Mouse (Mus musculus) lung, postnatal 0 days (tissue): Measurements from ENCODE around the gene Ppara. TPM values are rescaled to one million over a fixed set of nuclear protein-coding genes. Genes with fewer than 3 reads are reported as not detected.

ENCODE experiments used
- ATAC-seq: fragments of 200-750 bp; cut with Nextera tagmentation; 2 replicates; pipeline ENCODE4 v1.8.0; 2017; ENCODE audit warnings: moderate library complexity
- DNase-seq: peaks from one replicate; pipeline ENCODE4 v3.0.0-alpha.2; 2016; ENCODE audit warnings: low spot score
- H3K27ac ChIP-seq: fragments of 300-500 bp; sonication (generic); 2 replicates; pipeline ENCODE4 v1.5.1; 2014; ENCODE audit warnings: antibody characterized with exemption, mild to moderate bottlenecking, low read length, mixed read lengths
- H3K27me3 ChIP-seq: fragments of 300-500 bp; sonication (generic); replicated peaks from 2 replicates; pipeline ENCODE4 v1.6.1; 2014; ENCODE audit warnings: low read length, mixed read lengths; ENCODE audit not compliant: insufficient read depth
- H3K36me3 ChIP-seq: fragments of 300-500 bp; sonication (generic); 2 replicates; pipeline ENCODE4 v1.6.1; 2014; ENCODE audit warnings: low read length, mixed read lengths; ENCODE audit not compliant: insufficient read depth
- H3K4me1 ChIP-seq: fragments of 300-500 bp; sonication (generic); 2 replicates; pipeline ENCODE4 v1.6.1; 2014; ENCODE audit warnings: antibody characterized with exemption, low read depth, low read length, mixed read lengths; ENCODE audit not compliant: insufficient read depth
- H3K4me2 ChIP-seq: fragments of 300-500 bp; sonication (generic); replicated peaks from 2 replicates; pipeline ENCODE4 v1.6.1; 2014; ENCODE audit warnings: low read depth, mild to moderate bottlenecking, low read length, moderate library complexity, mixed read lengths
- H3K4me3 ChIP-seq: fragments of 300-500 bp; sonication (generic); 2 replicates; pipeline ENCODE4 v1.5.1; 2014; ENCODE audit warnings: low read depth, low read length
- H3K9ac ChIP-seq: fragments of 300-500 bp; sonication (generic); replicated peaks from 2 replicates; pipeline ENCODE4 v1.6.1; 2014; ENCODE audit warnings: low read depth, mild to moderate bottlenecking
- H3K9me3 ChIP-seq: fragments of 300-500 bp; sonication (generic); 2 replicates; pipeline ENCODE4 v1.6.1; 2016; ENCODE audit warnings: low read length, mixed read lengths
- CTCF ChIP-seq: IDR thresholded peaks from 2 replicates; pipeline ENCODE4 v1.5.1; 2016; ENCODE audit warnings: antibody characterized with exemption, mild to moderate bottlenecking
- EP300 ChIP-seq: IDR thresholded peaks from 2 replicates; pipeline ENCODE4 v1.6.1; 2016; ENCODE audit warnings: antibody characterized with exemption, mild to moderate bottlenecking, control low read depth
- WGBS: fragments of 180-500 bp; shearing (Covaris S2); extraction: QIAGEN DNeasy Blood & Tissue Kit; methylation state at CpG from one replicate; pipeline ENCODE4 v1.1.7; 2014; 5-methylcytosine and 5-hydroxymethylcytosine counted together
- polyA plus RNA-seq: library from polyadenylated mRNA; unstranded; fragments of >200 nt; fragmentation: Nextera tagmentation; extraction: Ambion mirVana; gene quantifications from 2 replicates; pipeline ENCODE4 v1.2.1, GENCODE M21; 2015

The Ppara gene
- polyA plus RNA-seq, 1 experiment from 2014 or later: 5.1 TPM

GRCm38 (mm10) chr15:85712565-85713168 lies 22.1 kb upstream of the Ppara start:
- DNase-seq: peak; percentile 73
- H3K36me3 ChIP-seq: no peaks in the 10 kb centered on the region
- peak; percentile 79 for TF ChIP-seq CTCF
- TF ChIP-seq EP300: no peak
- H3K4me2 ChIP-seq: no peak overlapping the region
- H3K4me3 ChIP-seq: no peak overlapping the region
- H3K9me3 ChIP-seq: no peaks in the 10 kb centered on the region
- no peak overlapping the region for H3K27ac ChIP-seq
- 39% methylated on average over 5 of the region's 5 CpGs for whole genome bisulfite sequencing
- no peaks in the 10 kb centered on the region for H3K4me1 ChIP-seq
- H3K9ac ChIP-seq: no peak overlapping the region
- H3K27me3 ChIP-seq: no peaks in the 10 kb centered on the region
- ATAC-seq: no peak

- H3K4me2 ChIP-seq: no peak overlapping the region
- ATAC-seq (no peak), DNase-seq (no peak)
- no peak overlapping the region for H3K27ac ChIP-seq
- no peaks in the 10 kb centered on the region for H3K9me3 ChIP-seq
- TF ChIP-seq CTCF: no peak
- TF ChIP-seq EP300: no peak
- H3K9ac ChIP-seq: no peak overlapping the region
- no peaks in the 10 kb centered on the region for H3K36me3 ChIP-seq
- H3K4me1 ChIP-seq: no peaks in the 10 kb centered on the region
- H3K4me3 ChIP-seq: no peak overlapping the region
- WGBS: 82% methylated on average over 9 of the region's 9 CpGs
- H3K27me3 ChIP-seq: no peaks in the 10 kb centered on the region
Observed at GRCm38 (mm10) chr15:85713417-85713816, 21.4 kb upstream of the Ppara start.

- no peak for TF ChIP-seq EP300
- no peak for TF ChIP-seq CTCF
- no peak overlapping the region for H3K27ac ChIP-seq
- no peak for DNase-seq
- H3K36me3 ChIP-seq: no peaks in the 10 kb centered on the region
- H3K9ac ChIP-seq: no peak overlapping the region
- H3K4me3 ChIP-seq: no peak overlapping the region
- no peaks in the 10 kb centered on the region for H3K4me1 ChIP-seq
- no peaks in the 10 kb centered on the region for H3K9me3 ChIP-seq
- 63% methylated on average over 3 of the region's 3 CpGs for WGBS
- no peak for ATAC-seq
- no peak overlapping the region for H3K4me2 ChIP-seq
- H3K27me3 ChIP-seq: no peaks in the 10 kb centered on the region
Observed at GRCm38 (mm10) chr15:85715059-85715458, 19.7 kb upstream of the Ppara start.

- TF ChIP-seq EP300: no peak
- TF ChIP-seq CTCF: peak; percentile 97
- Histone ChIP-seq H3K4me2 (no peak overlapping the region), H3K36me3 (no peaks in the 10 kb centered on the region), H3K4me3 (no peak overlapping the region), H3K27me3 (no peaks in the 10 kb centered on the region), H3K27ac (no peak overlapping the region), H3K4me1 (no peaks in the 10 kb centered on the region), H3K9ac (no peak overlapping the region), H3K9me3 (no peaks in the 10 kb centered on the region)
- DNase-seq: peak; percentile 78
- ATAC-seq: peak; percentile 57
- WGBS: 5% methylated on average over 7 of the region's 7 CpGs
Observed at GRCm38 (mm10) chr15:85716045-85716444, 18.7 kb upstream of the Ppara start.

GRCm38 (mm10) chr15:85716591-85716990 lies 18.2 kb upstream of the Ppara start:
- Histone ChIP-seq H3K27ac (no peak overlapping the region), H3K4me1 (no peaks in the 10 kb centered on the region), H3K4me3 (no peak overlapping the region), H3K9ac (no peak overlapping the region), H3K4me2 (no peak overlapping the region), H3K27me3 (no peaks in the 10 kb centered on the region), H3K36me3 (no peaks in the 10 kb centered on the region), H3K9me3 (no peaks in the 10 kb centered on the region)
- DNase-seq: no peak
- TF ChIP-seq CTCF: no peak
- no peak for TF ChIP-seq EP300
- ATAC-seq: no peak
- 70% methylated on average over 5 of the region's 5 CpGs for WGBS

GRCm38 (mm10) chr15:85717008-85717407 lies 17.8 kb upstream of the Ppara start:
- TF ChIP-seq EP300 (no peak), CTCF (no peak)
- WGBS: 51% methylated on average over 4 of the region's 4 CpGs

GRCm38 (mm10) chr15:85717800-85718199 lies 17.0 kb upstream of the Ppara start:
- no peak overlapping the region for H3K4me3 ChIP-seq
- H3K4me2 ChIP-seq: no peak overlapping the region
- TF ChIP-seq EP300: no peak
- peak; percentile 38; the same call in 1 of the 2 replicates for TF ChIP-seq CTCF
- no peaks in the 10 kb centered on the region for H3K36me3 ChIP-seq
- H3K9me3 ChIP-seq: no peaks in the 10 kb centered on the region
- ATAC-seq: no peak
- H3K27ac ChIP-seq: no peak overlapping the region
- 72% methylated on average over 2 of the region's 2 CpGs for WGBS
- no peak overlapping the region for H3K9ac ChIP-seq
- no peaks in the 10 kb centered on the region for H3K27me3 ChIP-seq
- H3K4me1 ChIP-seq: no peaks in the 10 kb centered on the region
- no peak for DNase-seq

More at GRCm38 (mm10) chr15:85717008-85717407, 17.8 kb upstream of the Ppara start:
- Histone ChIP-seq H3K4me2 (no peak overlapping the region), H3K4me3 (no peak overlapping the region), H3K9me3 (no peaks in the 10 kb centered on the region), H3K4me1 (no peaks in the 10 kb centered on the region), H3K36me3 (no peaks in the 10 kb centered on the region), H3K27ac (no peak overlapping the region), H3K9ac (no peak overlapping the region), H3K27me3 (no peaks in the 10 kb centered on the region)
- ATAC-seq: no peak
- no peak for DNase-seq
